Mouse (Mus musculus): Measurements from ENCODE around the gene Ascl5. TPM values are rescaled to one million over a fixed set of nuclear protein-coding genes. Genes with fewer than 3 reads are reported as not detected.

The Ascl5 gene
- polyA plus RNA-seq, 1 experiment from 2014 or later: not detected

- no peaks in the 10 kb centered on the region for H3K4me1 ChIP-seq (replicated peaks)
- H3K27ac ChIP-seq: no peak overlapping the region
- H3K4me2 ChIP-seq (replicated peaks): no peak overlapping the region
- no peaks in the 10 kb centered on the region for H3K27me3 ChIP-seq (replicated peaks)
- no peaks in the 10 kb centered on the region for H3K36me3 ChIP-seq
- no peak for ATAC-seq
- no peak overlapping the region for H3K9ac ChIP-seq
- no peaks in the 10 kb centered on the region for H3K9me3 ChIP-seq
- WGBS: 79% methylated on average over 5 of the region's 5 CpGs
- H3K4me3 ChIP-seq (replicated peaks): no peak overlapping the region
These were observed 44.2 kb downstream of the Ascl5 start for GRCm38 (mm10) chr1:136094807-136095206.

Other genes with a start within 250 kb of the Ascl5 start
- 179 and 196 TPM in 2 replicates for gene Lad1, start 232.2 kb upstream of the Ascl5 start, polyA plus RNA-seq (2015; fragmentation: Nextera tagmentation; extraction: Ambion mirVana)
- gene Tnnt2, start 214.4 kb upstream of the Ascl5 start, polyA plus RNA-seq (2015; fragmentation: Nextera tagmentation; extraction: Ambion mirVana): 16.4 and 17.4 TPM in 2 replicates
- 0.08 and 0.15 TPM in 2 replicates for gene Pkp1, start 131.6 kb upstream of the Ascl5 start, polyA plus RNA-seq (2015; fragmentation: Nextera tagmentation; extraction: Ambion mirVana)
- gene Igfn1, start 44.5 kb upstream of the Ascl5 start, polyA plus RNA-seq (2015; fragmentation: Nextera tagmentation; extraction: Ambion mirVana): 0.06 TPM in 1 of 2 replicates, not detected in the other
- 142 and 148 TPM in 2 replicates for gene Tmem9, start 42.7 kb upstream of the Ascl5 start, polyA plus RNA-seq (2015; fragmentation: Nextera tagmentation; extraction: Ambion mirVana)
- 0.15 TPM in 1 of 2 replicates, not detected in the other for gene Cacna1s, start 1.9 kb downstream of the Ascl5 start, polyA plus RNA-seq (2015; fragmentation: Nextera tagmentation; extraction: Ambion mirVana)
- gene Kif21b, start 80.6 kb downstream of the Ascl5 start, polyA plus RNA-seq (2015; fragmentation: Nextera tagmentation; extraction: Ambion mirVana): 4.1 and 5.9 TPM in 2 replicates
- gene Mroh3, start 162.0 kb downstream of the Ascl5 start, polyA plus RNA-seq (2015; fragmentation: Nextera tagmentation; extraction: Ambion mirVana): 0.10 and 0.63 TPM in 2 replicates
- 29.2 and 30.0 TPM in 2 replicates for gene Inava, start 183.5 kb downstream of the Ascl5 start, polyA plus RNA-seq (2015; fragmentation: Nextera tagmentation; extraction: Ambion mirVana)
- gene Gpr25, start 210.1 kb downstream of the Ascl5 start, polyA plus RNA-seq (2015; fragmentation: Nextera tagmentation; extraction: Ambion mirVana): not detected in 2 replicates

Data from intestine, embryonic 15.5 days (tissue).